Mouse (Mus musculus) C2C12 (cell line): ENCODE measurements around the gene Lsmem1. TPM values are rescaled to one million over a fixed set of nuclear protein-coding genes. Genes with fewer than 3 reads are reported as not detected.

Experiments used
- H3K27me3 ChIP-seq: one replicate; pipeline ENCODE4 v1.6.1; 2011; ENCODE audit not compliant: control insufficient read depth, insufficient read depth, insufficient read length
- H3K36me3 ChIP-seq: one replicate; pipeline ENCODE4 v1.6.1; 2011; ENCODE audit not compliant: control insufficient read depth, insufficient read depth
- H3K4me3 ChIP-seq: one replicate; pipeline ENCODE4 v1.5.1; 2011; ENCODE audit warnings: mild to moderate bottlenecking, control low read depth; ENCODE audit not compliant: poor library complexity, insufficient read depth, severe bottlenecking
- H3K79me2 ChIP-seq: one replicate; pipeline ENCODE4 v1.6.1; 2011; ENCODE audit not compliant: control insufficient read depth, insufficient read depth
- H3K79me3 ChIP-seq: one replicate; pipeline ENCODE4 v1.6.1; 2011; ENCODE audit warnings: low read depth, control low read depth
- H3ac ChIP-seq: one replicate; pipeline ENCODE3; 2011; ENCODE audit warnings: low read depth; ENCODE audit not compliant: control insufficient read depth, insufficient read length
- CEBPB ChIP-seq: IDR thresholded peaks from one replicate; pipeline ENCODE4 v1.6.1; 2011; ENCODE audit warnings: low read depth, mild to moderate bottlenecking, control low read depth, moderate library complexity
- CTCF ChIP-seq: IDR thresholded peaks from one replicate; pipeline ENCODE4 v1.5.1; 2011; ENCODE audit not compliant: control insufficient read depth, insufficient read depth, insufficient read length
- FOSL1 ChIP-seq: IDR thresholded peaks from one replicate; pipeline ENCODE4 v1.8.0; 2011; ENCODE audit warnings: mild to moderate bottlenecking, low read length; ENCODE audit not compliant: poor library complexity, insufficient read depth, severe bottlenecking
- MAX ChIP-seq: IDR thresholded peaks from one replicate; pipeline ENCODE4 v1.6.1; 2011; ENCODE audit warnings: mild to moderate bottlenecking, control low read depth
- MYOD1 ChIP-seq: IDR thresholded peaks from one replicate; pipeline ENCODE4 v1.6.1; 2011; ENCODE audit warnings: low read depth; ENCODE audit not compliant: control insufficient read depth, insufficient read length
- MYOG ChIP-seq: IDR thresholded peaks from one replicate; pipeline ENCODE4 v1.6.1; 2011; ENCODE audit not compliant: control insufficient read depth, insufficient read length; ENCODE audit errors: extremely low read depth
- USF1 ChIP-seq: IDR thresholded peaks from one replicate; pipeline ENCODE4 v1.6.1; 2011; ENCODE audit warnings: low read depth, mild to moderate bottlenecking, control low read depth, moderate library complexity
- polyA plus RNA-seq: library from polyadenylated mRNA; unstranded; fragments of >200 nt; fragmentation: generic; extraction: Trizol; gene quantifications from one replicate; pipeline ENCODE4 v1.2.1, GENCODE M21; 2012; ENCODE audit warnings: missing spikeins

The Lsmem1 gene
- polyA plus RNA-seq, 1 experiment = 0.01 TPM

DNA sequence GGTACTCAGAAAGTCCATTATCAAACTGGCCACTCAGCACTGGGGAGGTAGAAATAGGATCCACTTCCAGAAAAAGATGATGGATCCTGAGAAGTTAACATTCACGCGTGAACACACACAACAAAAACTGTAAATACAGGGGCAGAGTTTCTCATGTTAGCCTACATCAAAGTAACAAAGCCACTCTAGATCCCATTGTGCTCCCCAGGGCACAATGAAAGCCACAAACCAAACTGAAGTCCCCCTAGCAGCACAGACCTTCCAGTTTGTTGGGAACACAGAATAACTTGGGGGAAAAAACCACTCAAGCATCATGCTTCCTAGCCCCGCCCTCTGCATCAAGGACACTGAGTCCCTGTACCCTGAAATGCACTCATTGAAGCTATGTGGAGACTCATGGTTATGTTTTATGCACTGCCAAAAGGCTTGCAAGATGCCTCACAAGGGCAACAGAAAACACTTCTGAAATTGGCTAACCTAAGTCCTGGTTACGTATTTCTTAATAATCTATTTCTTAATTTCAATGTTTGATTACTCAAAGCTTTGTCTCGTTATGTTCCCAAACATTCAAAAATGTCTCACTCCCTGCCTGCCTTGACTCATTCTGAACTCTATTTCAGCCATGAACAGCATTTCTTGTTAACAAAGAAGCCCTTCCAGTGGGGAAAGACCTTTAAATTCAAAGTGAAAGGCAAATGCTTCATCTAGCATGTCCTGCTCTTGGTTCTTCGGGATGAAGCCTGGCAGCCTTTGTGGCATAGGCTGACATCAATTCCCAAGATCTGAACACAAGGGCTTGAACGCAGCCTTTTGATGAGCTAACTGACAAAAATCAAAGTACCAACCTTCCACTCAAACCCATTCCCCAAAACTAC lies 3.1 kb upstream of the Lsmem1 start:
- Histone ChIP-seq H3K36me3 (peaks cover 84% of the 10 kb centered on the region), H3K27me3 (no peaks in the 10 kb centered on the region), H3K79me2 (peaks cover 10% of the 10 kb centered on the region), H3K79me3 (peaks cover 12% of the 10 kb centered on the region), H3ac (no peak overlapping the region), H3K4me3 (no peak overlapping the region)
- TF ChIP-seq CTCF (no peak), FOSL1 (no peak), MYOD1 (no peak), USF1 (no peak), MAX (no peak), CEBPB (no peak), MYOG (no peak)

DNA sequence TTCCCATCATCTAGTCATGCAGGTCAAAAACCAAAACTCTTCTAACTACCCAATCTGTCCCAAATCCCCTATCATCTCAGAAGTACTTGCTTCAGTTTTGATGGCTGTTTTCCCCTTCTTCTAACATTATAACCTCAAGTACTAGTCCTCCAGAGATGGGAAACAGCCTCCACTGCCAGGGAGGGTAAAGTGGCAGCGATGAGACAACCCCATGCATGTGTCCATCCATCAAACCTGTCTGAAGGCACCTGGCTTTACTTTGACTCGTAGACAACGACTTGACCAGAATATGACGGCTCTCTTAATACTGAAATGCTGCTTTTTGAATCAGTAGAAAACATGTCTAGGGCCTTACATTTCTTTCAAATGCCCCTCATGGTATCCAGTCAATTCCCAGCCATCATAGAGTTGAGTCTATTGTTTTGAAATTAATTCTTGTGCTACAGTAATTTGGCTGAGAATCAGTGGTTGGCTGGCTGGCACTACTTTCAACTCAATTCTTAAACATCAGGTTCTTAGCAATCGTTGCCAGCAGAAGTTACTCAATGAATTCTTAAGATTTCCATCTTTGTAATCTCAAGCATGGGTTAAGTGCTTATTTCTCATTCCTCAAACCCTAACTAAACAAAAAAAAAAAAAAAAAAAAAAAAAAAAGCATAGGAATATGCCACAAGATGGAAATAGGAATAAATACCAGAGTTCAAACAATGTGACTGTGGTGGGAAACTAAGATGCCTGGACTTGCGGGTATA lies 1.4 kb upstream of the Lsmem1 start:
- H3K36me3 ChIP-seq = peaks cover 66% of the 10 kb centered on the region
- H3K79me3 ChIP-seq = peaks cover 4% of the 10 kb centered on the region
- H3K4me3 ChIP-seq = no peak overlapping the region
- H3K79me2 ChIP-seq = no peaks in the 10 kb centered on the region
- H3ac ChIP-seq = no peak overlapping the region
- TF ChIP-seq CEBPB (no peak), USF1 (no peak), CTCF (no peak), FOSL1 (no peak), MYOD1 (no peak), MAX (no peak), MYOG (no peak)
- no peaks in the 10 kb centered on the region for H3K27me3 ChIP-seq

DNA sequence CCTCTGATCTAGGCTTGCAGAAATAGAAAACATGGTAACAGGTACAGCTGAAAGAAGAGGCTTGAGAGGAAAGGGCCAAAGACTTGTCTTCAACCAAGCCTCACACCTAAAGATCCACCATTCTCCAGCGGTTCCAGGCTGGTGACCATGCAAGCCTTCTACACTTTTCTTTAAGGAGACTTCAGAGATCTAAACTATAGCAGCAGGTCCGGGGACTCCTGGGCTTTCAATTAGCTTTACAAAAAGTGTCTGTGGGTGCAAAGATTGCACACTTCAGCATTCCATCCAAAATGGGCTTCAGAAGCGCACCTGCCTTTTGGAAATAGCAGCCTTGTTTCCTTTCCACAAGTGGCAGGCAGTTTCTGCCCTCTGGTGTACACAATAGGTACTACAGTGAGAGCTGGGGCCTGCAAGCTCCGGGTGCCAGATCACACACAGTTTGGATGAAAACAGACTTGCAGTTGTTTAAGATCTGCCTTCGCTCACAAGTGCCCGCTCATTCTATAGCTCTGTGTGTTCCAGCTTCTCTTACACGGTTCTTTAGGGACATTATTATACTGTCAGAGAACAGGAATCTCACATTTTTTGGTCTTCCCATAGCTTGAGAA lies 609 bp upstream of the Lsmem1 start:
- TF ChIP-seq CEBPB = no peak
- TF ChIP-seq FOSL1 = no peak
- TF ChIP-seq CTCF = peak; percentile 33
- TF ChIP-seq MYOG = no peak
- H3K36me3 ChIP-seq = peaks cover 59% of the 10 kb centered on the region
- H3K4me3 ChIP-seq = no peak overlapping the region
- H3K79me2 ChIP-seq = no peaks in the 10 kb centered on the region
- peaks cover 1% of the 10 kb centered on the region for H3K79me3 ChIP-seq
- no peak overlapping the region for H3ac ChIP-seq
- no peaks in the 10 kb centered on the region for H3K27me3 ChIP-seq

DNA sequence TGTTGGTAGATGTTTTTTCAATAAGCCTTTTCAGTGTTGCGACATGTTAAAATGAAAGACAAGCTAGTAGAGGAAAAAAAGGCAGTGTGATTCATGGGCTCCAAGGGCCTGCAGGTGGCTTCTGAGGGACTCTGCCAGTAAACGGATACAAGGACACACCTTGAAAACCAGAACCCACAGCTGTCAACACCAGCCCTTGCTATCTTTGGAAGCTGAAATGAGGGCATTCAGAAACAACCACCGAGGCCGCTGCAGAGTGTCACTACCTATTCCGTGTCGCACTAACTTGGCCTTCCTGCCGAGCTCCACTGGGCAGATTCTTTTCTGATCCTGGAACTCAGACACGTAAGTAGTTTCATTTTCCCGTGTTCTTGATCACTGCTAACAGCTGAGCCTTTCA lies 863 bp downstream of the Lsmem1 start:
- Histone ChIP-seq H3ac (no peak overlapping the region), H3K4me3 (no peak overlapping the region), H3K27me3 (no peaks in the 10 kb centered on the region), H3K79me2 (no peaks in the 10 kb centered on the region), H3K79me3 (no peaks in the 10 kb centered on the region), H3K36me3 (peaks cover 44% of the 10 kb centered on the region)
- no peak for TF ChIP-seq FOSL1
- TF ChIP-seq CEBPB = no peak
- TF ChIP-seq USF1 = no peak

DNA sequence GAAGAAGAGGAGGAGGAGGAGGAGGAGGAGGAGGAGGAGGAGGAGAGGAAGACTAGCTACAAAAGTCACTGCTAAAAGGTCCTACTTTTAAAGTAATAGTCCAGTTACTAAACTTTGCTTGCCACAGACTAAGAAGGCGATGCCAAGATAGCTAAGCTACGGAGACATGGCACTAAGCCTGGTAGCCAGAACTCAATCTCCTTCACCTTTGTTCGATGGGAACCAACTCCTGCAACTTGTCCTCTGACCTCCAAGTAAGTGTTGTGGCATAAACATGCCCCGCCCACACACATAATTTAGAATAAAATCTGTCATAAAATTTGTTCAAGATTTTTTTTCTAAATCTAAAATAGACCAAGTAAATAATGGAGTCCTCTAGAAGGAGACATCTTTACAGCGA lies 1.3 kb downstream of the Lsmem1 start:
- TF ChIP-seq MYOD1 (no peak), FOSL1 (no peak), USF1 (no peak), MAX (no peak), CTCF (no peak), MYOG (no peak), CEBPB (no peak)
- Histone ChIP-seq H3K27me3 (no peaks in the 10 kb centered on the region), H3K36me3 (peaks cover 40% of the 10 kb centered on the region), H3K79me2 (no peaks in the 10 kb centered on the region), H3K79me3 (no peaks in the 10 kb centered on the region), H3K4me3 (no peak overlapping the region), H3ac (no peak overlapping the region)
